In the genomic region with DNA sequence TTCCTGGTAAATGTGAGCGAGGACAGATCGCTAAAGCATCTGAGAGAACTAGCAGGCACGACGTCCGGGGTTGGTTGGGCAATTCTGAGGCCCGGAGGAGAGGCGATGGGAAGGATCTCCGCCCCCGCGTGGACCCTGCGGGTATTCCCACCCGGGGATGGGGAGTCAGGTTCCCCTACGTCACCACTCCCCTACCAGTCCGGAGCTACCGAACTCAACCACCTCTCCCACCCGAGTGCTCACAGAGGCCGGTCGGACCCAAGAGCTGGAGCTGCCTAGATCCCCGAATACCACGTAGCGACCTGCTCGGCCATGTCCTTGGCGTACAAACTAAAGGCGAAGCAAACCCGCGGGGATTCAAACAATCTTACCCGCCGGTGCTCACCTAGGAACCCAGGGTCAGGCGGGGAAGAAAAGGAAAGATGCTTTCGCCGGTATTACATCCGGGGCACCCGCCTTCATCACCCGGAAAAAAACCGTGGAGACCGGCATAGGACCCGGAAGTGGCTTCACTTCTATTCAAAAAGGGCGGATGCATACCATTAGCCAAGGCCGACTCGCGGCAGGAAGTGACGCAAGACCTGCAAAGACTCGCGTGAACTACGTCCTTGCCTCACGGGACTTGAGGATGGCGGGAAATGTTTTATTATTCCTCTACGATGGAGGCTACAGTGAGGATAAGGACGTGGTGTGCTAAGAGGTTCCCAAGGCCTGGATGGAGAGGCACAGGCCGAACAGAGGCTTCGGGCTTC, we compare ENCODE assay signal across 8 mouse cellular contexts. TPM values are rescaled to one million over a fixed set of nuclear protein-coding genes. Genes with fewer than 3 reads are reported as not detected.
DNase-seq lines count a peak whose midpoint lies in the region; ATAC-seq lines count a peak whose summit lies in the region.

Gene Cd2bp2 (minus strand): TSS at position 507 of the 752 bp plus-strand sequence.

- DNase-seq in adipocyte (ENCODE audit: low spot score) = peak; percentile 96
- DNase-seq in embryo, embryonic 10 days (ENCODE audit: low spot score) = peak; percentile 99
- DNase-seq in gastrocnemius, postnatal 10 days = peak; percentile 91
- peak; percentile 98 for DNase-seq in induced T-regulatory cell, adult 2 months (ENCODE audit: low read depth)
- DNase-seq in left cerebral cortex, adult 9 months (ENCODE audit: low spot score in 2 of 2) = peak; percentile 96 to 97
- peak; percentile 93 for DNase-seq in right cerebral cortex, postnatal 14 days
- DNase-seq in urinary bladder, postnatal 36 days (ENCODE audit: low spot score in 2 of 2) = peak; percentile 90 to 95

- ATAC-seq in megakaryocyte progenitor cell, adult 5-6 weeks (replicated peaks; ENCODE audit: poor library complexity) = peak; percentile 95

RNA-seq across cellular contexts. Expression of gene Cd2bp2, which starts in this region (rescaled TPM):
- 10 to 100 TPM; 36.7 to 41.1 TPM for total RNA-seq in gastrocnemius, postnatal 10 days (2021)
- total RNA-seq in megakaryocyte progenitor cell, adult 5-6 weeks (2015) = 16.8 and 17.4 TPM in 2 replicates
- 56.0 and 65.7 TPM in 2 replicates for total RNA-seq in megakaryocyte progenitor cell, adult 5-6 weeks (2017)

Comparison
In these comparisons a context has a peak if more than half of its experiments do, and no peak if none do; other contexts are left out.
1. Peak in every context shown above with its lines: DNase-seq and ATAC-seq.